Mouse (Mus musculus) midbrain, embryonic 10.5 days (tissue): ENCODE measurements around the gene Rdh19. TPM values are rescaled to one million over a fixed set of nuclear protein-coding genes. Genes with fewer than 3 reads are reported as not detected.

Source experiments
- polyA plus RNA-seq: library from polyadenylated mRNA; unstranded; fragments of >200 nt; fragmentation: Nextera tagmentation; extraction: Ambion mirVana; gene quantifications from 2 replicates; pipeline ENCODE4 v1.2.1, GENCODE M21; 2016

Gene Rdh19
- polyA plus RNA-seq, 1 experiment from 2014 or later = not detected

Other genes with a start within 250 kb of the Rdh19 start
- gene Lrp1, start 228.8 kb upstream of the Rdh19 start, polyA plus RNA-seq = 54.9 and 69.8 TPM in 2 replicates
- gene Stat6, start 206.9 kb upstream of the Rdh19 start, polyA plus RNA-seq = 8.2 and 8.9 TPM in 2 replicates
- gene Nemp1, start 183.0 kb upstream of the Rdh19 start, polyA plus RNA-seq = 9.0 TPM in 2 replicates
- 3.9 and 4.4 TPM in 2 replicates for gene Nab2, start 181.4 kb upstream of the Rdh19 start, polyA plus RNA-seq
- gene Myo1a, start 144.8 kb upstream of the Rdh19 start, polyA plus RNA-seq = 0.41 and 0.69 TPM in 2 replicates
- not detected in 2 replicates for gene Tac2, start 125.5 kb upstream of the Rdh19 start, polyA plus RNA-seq
- gene Zbtb39, start 110.4 kb upstream of the Rdh19 start, polyA plus RNA-seq = 4.3 and 4.7 TPM in 2 replicates
- 0.32 and 0.40 TPM in 2 replicates for gene Gpr182, start 98.2 kb upstream of the Rdh19 start, polyA plus RNA-seq
- 0.02 and 0.04 TPM in 2 replicates for gene Rdh1, start 90.2 kb upstream of the Rdh19 start, polyA plus RNA-seq
- gene Rdh16f1, start 90.1 kb upstream of the Rdh19 start, polyA plus RNA-seq = not detected in 2 replicates
- 0.11 and 0.12 TPM in 2 replicates for gene Rdh9, start 73.5 kb upstream of the Rdh19 start, polyA plus RNA-seq
- gene Rdh16, start 48.8 kb upstream of the Rdh19 start, polyA plus RNA-seq = not detected in 2 replicates
- gene Rdh16f2, start 16.5 kb downstream of the Rdh19 start, polyA plus RNA-seq = not detected in 2 replicates
- not detected in 2 replicates for gene Rdh7, start 38.9 kb downstream of the Rdh19 start, polyA plus RNA-seq
- not detected in 2 replicates for gene Sdr9c7, start 48.6 kb downstream of the Rdh19 start, polyA plus RNA-seq
- not detected in 2 replicates for gene Hsd17b6, start 157.7 kb downstream of the Rdh19 start, polyA plus RNA-seq
- 105 and 114 TPM in 2 replicates for gene Prim1, start 165.2 kb downstream of the Rdh19 start, polyA plus RNA-seq
- gene Naca, start 185.6 kb downstream of the Rdh19 start, polyA plus RNA-seq = 814 and 925 TPM in 2 replicates
- gene Ptges3, start 209.0 kb downstream of the Rdh19 start, polyA plus RNA-seq = 669 and 729 TPM in 2 replicates
- gene Atp5b, start 233.3 kb downstream of the Rdh19 start, polyA plus RNA-seq = 2,205 and 2,316 TPM in 2 replicates
- gene Baz2a, start 241.6 kb downstream of the Rdh19 start, polyA plus RNA-seq = 14.3 and 16.7 TPM in 2 replicates